Mouse (Mus musculus): ENCODE data around the gene Tmprss5. TPM values are rescaled to one million over a fixed set of nuclear protein-coding genes. Genes with fewer than 3 reads are reported as not detected.
A peak's percentile ranks its signal among the peaks of the same experiment; 100 is the strongest.

The Tmprss5 gene
- polyA plus RNA-seq (2012; rRNA removed): 0.11 and 0.12 TPM in 2 replicates

DNA sequence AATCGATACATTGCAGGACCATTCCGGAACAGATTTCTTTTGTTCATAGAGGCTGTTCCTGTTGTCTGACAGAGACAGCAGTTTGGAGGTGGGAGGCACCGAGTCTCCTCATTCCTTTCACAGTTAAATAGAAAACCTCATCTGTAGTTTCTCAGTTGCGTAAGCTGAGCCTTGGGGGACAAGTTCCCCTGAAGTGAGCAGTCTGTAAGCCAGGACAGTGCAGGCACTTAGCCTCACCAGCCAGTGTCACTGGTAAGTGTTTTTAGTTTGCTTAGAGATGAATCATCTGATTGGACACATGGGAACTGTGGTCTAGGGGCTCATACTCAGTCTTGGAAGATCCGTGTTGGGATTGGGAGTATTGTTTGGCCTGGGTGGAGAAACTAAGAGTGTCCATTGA lies at the start of gene Tmprss5:
Tmprss5 (plus strand) TSS at position 154 of the 400 bp plus-strand sequence.
- no peak for TF ChIP-seq CTCF (IDR thresholded peaks at IDR 0.05; ENCODE audit: borderline replicate concordance, control insufficient read depth, extremely low read depth, insufficient read depth, low read length, poor library complexity)
- no peak for TF ChIP-seq POLR2A (IDR thresholded peaks at IDR 0.05; ENCODE audit: control insufficient read depth, extremely low read depth, insufficient read depth, low read length, poor library complexity)
- WGBS: 88% methylated on average over 5 of the region's 5 CpGs

DNA sequence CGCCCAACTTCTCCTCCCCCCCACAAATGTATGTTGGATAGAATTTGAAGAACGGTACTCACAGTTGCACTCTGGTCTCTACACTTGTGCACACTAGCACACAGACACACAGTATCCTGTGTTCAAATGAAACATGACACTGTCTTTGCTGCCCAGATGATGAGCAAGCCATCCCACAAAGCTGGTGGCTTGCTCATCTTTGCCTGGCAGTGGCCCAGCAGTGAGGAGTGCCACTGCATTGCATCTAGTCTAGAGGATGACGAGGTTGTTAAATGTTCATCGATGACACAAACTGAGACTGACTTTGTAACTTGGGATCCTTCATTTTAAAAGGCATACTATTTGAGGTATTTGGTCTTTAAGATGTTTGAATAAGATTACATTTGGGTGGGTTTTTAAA lies 46.3 kb upstream of the Tmprss5 start:
- peaks cover 36% of the 10 kb centered on the region for H3K36me3 ChIP-seq (ENCODE audit: control insufficient read depth, insufficient read depth, low read length)
- WGBS: 96% methylated on average over 4 of the region's 4 CpGs
- H3K27me3 ChIP-seq (ENCODE audit: control insufficient read depth, insufficient read depth, low read length): no peaks in the 10 kb centered on the region; the same call in 1 of the 2 replicates
- no peak overlapping the region for H3K4me3 ChIP-seq (ENCODE audit: control insufficient read depth, insufficient read depth, low read length)
- no peak for TF ChIP-seq POLR2A (IDR thresholded peaks at IDR 0.05; ENCODE audit: control insufficient read depth, extremely low read depth, insufficient read depth, low read length, poor library complexity)
- no peak for TF ChIP-seq CTCF (IDR thresholded peaks at IDR 0.05; ENCODE audit: borderline replicate concordance, control insufficient read depth, extremely low read depth, insufficient read depth, low read length, poor library complexity)
- no peaks in the 10 kb centered on the region for H3K4me1 ChIP-seq (replicated peaks; ENCODE audit: control insufficient read depth, insufficient read depth, low read length)
- no peak for DNase-seq
- H3K27ac ChIP-seq (ENCODE audit: control insufficient read depth, insufficient read depth, low read length): no peak overlapping the region

More for the DNA sequence above, at the start of gene Tmprss5:
- DNase-seq: no peak
- H3K27me3 ChIP-seq (ENCODE audit: control insufficient read depth, insufficient read depth, low read length): no peaks in the 10 kb centered on the region
- H3K27ac ChIP-seq (ENCODE audit: control insufficient read depth, insufficient read depth, low read length): no peak within 1 kb of the TSS
- no peaks in the 10 kb centered on the region for H3K4me1 ChIP-seq (replicated peaks; ENCODE audit: control insufficient read depth, insufficient read depth, low read length)
- H3K4me3 ChIP-seq (ENCODE audit: control insufficient read depth, insufficient read depth, low read length): no peak within 1 kb of the TSS
- peaks cover 28% of the 10 kb centered on the region for H3K36me3 ChIP-seq (ENCODE audit: control insufficient read depth, insufficient read depth, low read length)

DNA sequence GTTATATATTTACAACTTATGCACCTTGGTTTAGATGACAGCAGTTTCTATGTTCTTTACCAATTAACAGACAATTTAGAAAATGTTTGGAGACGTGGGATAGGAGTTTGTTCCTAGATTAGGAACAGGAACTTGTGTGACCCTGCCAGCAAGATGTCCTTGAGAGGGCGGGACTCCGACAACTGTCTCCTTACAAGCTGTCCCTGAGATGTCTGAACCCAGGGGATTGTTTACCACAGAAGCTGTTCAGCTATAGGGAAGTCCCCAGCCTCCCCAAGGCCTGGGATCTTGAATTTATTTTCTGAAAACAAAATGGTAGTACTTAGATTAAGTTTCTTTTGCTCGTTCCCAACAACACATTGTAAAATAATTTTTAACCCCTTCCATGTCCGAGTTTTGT lies 30.2 kb upstream of the Tmprss5 start:
- no peak for DNase-seq
- no peaks in the 10 kb centered on the region for H3K27me3 ChIP-seq (ENCODE audit: control insufficient read depth, insufficient read depth, low read length)
- TF ChIP-seq POLR2A (IDR thresholded peaks at IDR 0.05; ENCODE audit: control insufficient read depth, extremely low read depth, insufficient read depth, low read length, poor library complexity) (no peak), CTCF (IDR thresholded peaks at IDR 0.05; ENCODE audit: borderline replicate concordance, control insufficient read depth, extremely low read depth, insufficient read depth, low read length, poor library complexity) (no peak)
- WGBS: 77% methylated on average over 5 of the region's 5 CpGs
- H3K4me3 ChIP-seq (ENCODE audit: control insufficient read depth, insufficient read depth, low read length): no peak overlapping the region
- 0 out of 2 replicates have a peak, but pooled peaks cover 4% of the 10 kb centered on the region for H3K4me1 ChIP-seq (replicated peaks; ENCODE audit: control insufficient read depth, insufficient read depth, low read length)
- no peaks in the 10 kb centered on the region for H3K36me3 ChIP-seq (ENCODE audit: control insufficient read depth, insufficient read depth, low read length)
- H3K27ac ChIP-seq (ENCODE audit: control insufficient read depth, insufficient read depth, low read length): no peak overlapping the region

DNA sequence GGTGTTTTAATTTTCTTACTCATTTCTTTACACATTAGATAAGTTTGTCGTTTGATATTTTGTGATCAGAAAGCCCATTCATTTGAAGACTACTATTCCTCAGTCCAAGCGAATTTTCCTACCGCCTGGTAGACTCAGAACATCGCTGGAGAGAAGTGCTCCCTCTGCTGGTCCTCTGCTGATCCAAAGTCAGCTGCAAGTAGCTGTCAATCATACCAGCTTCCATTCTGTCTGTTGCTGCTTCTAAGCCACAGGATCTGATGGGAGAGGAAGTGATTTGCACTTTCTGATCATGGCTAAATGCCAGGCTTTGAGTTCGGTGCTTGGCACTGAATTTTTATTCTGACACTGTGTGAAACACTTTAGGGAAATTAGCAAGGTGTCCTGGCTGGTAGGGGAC lies 29.7 kb upstream of the Tmprss5 start:
- Histone ChIP-seq H3K27ac (ENCODE audit: control insufficient read depth, insufficient read depth, low read length) (no peak overlapping the region), H3K4me3 (ENCODE audit: control insufficient read depth, insufficient read depth, low read length) (no peak overlapping the region), H3K27me3 (ENCODE audit: control insufficient read depth, insufficient read depth, low read length) (no peaks in the 10 kb centered on the region), H3K4me1 (replicated peaks; ENCODE audit: control insufficient read depth, insufficient read depth, low read length) (0 out of 2 replicates have a peak, but pooled peaks cover 4% of the 10 kb centered on the region), H3K36me3 (ENCODE audit: control insufficient read depth, insufficient read depth, low read length) (no peaks in the 10 kb centered on the region)
- DNase-seq: peak; percentile 64
- TF ChIP-seq POLR2A (IDR thresholded peaks at IDR 0.05; ENCODE audit: control insufficient read depth, extremely low read depth, insufficient read depth, low read length, poor library complexity): no peak
- no peak for TF ChIP-seq CTCF (IDR thresholded peaks at IDR 0.05; ENCODE audit: borderline replicate concordance, control insufficient read depth, extremely low read depth, insufficient read depth, low read length, poor library complexity)
- 5% methylated on average over 5 of the region's 5 CpGs for WGBS

DNA sequence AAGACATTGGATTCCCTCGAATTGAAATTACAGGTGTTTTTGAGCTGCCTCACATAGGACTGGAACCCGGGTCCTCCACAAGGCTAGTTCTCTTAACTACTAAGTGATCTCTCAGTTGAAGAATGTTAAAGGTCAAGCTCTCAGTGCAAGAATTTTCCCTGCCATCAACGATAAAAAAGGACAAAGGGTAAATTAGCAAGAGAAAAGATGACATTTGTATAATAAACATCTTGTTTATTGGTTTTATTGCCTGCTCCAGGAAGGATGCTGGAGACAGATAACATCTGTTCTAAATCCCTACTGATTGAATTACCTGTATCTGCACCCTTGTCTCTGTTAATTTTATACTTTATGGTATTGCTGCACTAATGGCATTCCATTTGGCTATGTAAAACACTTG lies 27.0 kb upstream of the Tmprss5 start:
- H3K4me3 ChIP-seq (ENCODE audit: control insufficient read depth, insufficient read depth, low read length): no peak overlapping the region
- H3K27ac ChIP-seq (ENCODE audit: control insufficient read depth, insufficient read depth, low read length): no peak overlapping the region
- H3K36me3 ChIP-seq (ENCODE audit: control insufficient read depth, insufficient read depth, low read length): peaks cover 5% of the 10 kb centered on the region; the same call in 1 of the 2 replicates
- no peaks in the 10 kb centered on the region for H3K27me3 ChIP-seq (ENCODE audit: control insufficient read depth, insufficient read depth, low read length)
- TF ChIP-seq CTCF (IDR thresholded peaks at IDR 0.05; ENCODE audit: borderline replicate concordance, control insufficient read depth, extremely low read depth, insufficient read depth, low read length, poor library complexity) (no peak), POLR2A (IDR thresholded peaks at IDR 0.05; ENCODE audit: control insufficient read depth, extremely low read depth, insufficient read depth, low read length, poor library complexity) (no peak)
- whole genome bisulfite sequencing: 94% methylated on average over 3 of the region's 3 CpGs
- H3K4me1 ChIP-seq (replicated peaks; ENCODE audit: control insufficient read depth, insufficient read depth, low read length): 0 out of 2 replicates have a peak, but pooled peaks cover 4% of the 10 kb centered on the region
- DNase-seq: no peak

DNA sequence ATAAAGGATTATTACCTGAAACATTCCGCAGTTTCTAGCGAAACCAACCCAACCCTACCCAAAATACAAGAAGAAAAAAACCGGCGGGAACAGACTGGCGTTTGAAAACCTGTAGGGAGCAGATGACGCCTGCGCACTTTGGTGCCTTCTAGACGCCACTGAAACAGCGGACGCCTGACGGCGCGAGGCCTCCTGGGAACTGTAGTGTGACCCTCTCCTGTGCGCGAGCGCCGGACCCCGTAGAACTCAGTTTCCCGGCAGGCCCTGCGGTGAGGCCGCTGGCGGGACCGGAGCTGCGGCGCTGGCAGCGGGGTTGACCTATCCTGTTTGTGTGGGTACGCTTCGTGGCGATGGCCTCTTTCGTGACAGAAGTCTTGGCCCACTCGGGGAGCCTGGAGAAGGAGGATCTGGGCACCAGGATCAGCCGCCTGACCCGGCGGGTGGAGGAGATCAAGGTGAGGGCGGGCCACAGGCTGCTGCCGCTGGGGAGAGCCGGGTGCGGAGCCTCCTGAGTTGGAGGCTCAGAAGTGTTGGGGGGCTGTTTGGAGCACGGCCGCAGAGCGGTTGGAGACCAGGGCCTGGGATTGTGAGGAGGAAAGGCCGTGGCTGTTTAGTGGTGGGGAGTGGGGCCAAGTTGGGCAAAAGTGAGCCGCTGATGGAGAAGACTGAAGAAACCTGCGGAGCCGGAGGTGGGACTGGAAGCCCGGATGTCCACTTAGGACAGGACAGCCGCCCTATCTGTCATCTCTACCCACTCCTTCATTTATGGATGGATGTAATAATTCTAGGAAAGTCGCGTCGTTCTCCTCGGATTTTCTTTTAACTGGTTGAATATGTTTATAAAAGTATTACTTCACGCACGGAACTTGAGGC lies 25.5 kb upstream of the Tmprss5 start, which contains the start of gene Zw10:
Zw10 (plus strand) TSS at position 281 of the 873 bp plus-strand sequence.
- DNase-seq: peak; percentile 95
- Histone ChIP-seq H3K36me3 (ENCODE audit: control insufficient read depth, insufficient read depth, low read length) (peaks cover 12% of the 10 kb centered on the region), H3K27ac (ENCODE audit: control insufficient read depth, insufficient read depth, low read length) (no peak within 1 kb of the TSS), H3K4me1 (replicated peaks; ENCODE audit: control insufficient read depth, insufficient read depth, low read length) (no peaks in the 10 kb centered on the region), H3K4me3 (ENCODE audit: control insufficient read depth, insufficient read depth, low read length) (peak within 1 kb of the TSS; percentile 80), H3K27me3 (ENCODE audit: control insufficient read depth, insufficient read depth, low read length) (no peaks in the 10 kb centered on the region)
- peak; percentile 67 for TF ChIP-seq CTCF (IDR thresholded peaks at IDR 0.05; ENCODE audit: borderline replicate concordance, control insufficient read depth, extremely low read depth, insufficient read depth, low read length, poor library complexity)
- peak; percentile 68 for TF ChIP-seq POLR2A (IDR thresholded peaks at IDR 0.05; ENCODE audit: control insufficient read depth, extremely low read depth, insufficient read depth, low read length, poor library complexity)
- WGBS: under 1% methylated on average over 53 of the region's 53 CpGs

All from thymus, adult 2 months (tissue).